In the genomic region with DNA sequence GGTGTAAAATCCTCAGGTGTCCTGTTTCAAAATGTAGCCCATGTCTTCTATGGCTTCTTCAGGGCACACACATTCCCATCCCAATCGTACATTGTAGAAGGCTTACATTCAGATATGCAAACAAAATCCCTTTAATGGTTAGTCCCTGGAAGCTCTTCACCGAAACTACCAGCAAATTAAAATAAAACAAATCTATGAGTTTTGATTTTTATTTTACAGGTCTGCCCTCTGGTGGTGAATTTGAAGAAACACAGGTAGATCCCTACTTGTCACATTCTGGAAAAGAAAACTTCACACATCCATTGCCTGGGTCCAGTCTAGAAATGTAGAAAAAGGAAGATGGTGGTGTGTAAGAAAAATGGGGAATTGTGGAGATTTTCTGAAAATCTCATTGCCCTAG, we compare ENCODE assay signal across 14 mouse cellular contexts. TPM values are rescaled to one million over a fixed set of nuclear protein-coding genes. Genes with fewer than 3 reads are reported as not detected.
DNase-seq lines count a peak whose midpoint lies in the region; ATAC-seq and TF ChIP-seq lines count a peak whose summit lies in the region.
"Had no signal": no experiment of that assay in that cellular context is flagged by ENCODE, and none has a peak within 500 bp of the region (broad histone marks: within the 10 kb centered on the region; RNA-seq: fewer than 3 reads in every experiment).

No protein-coding gene starts in this region.

- H3K4me3 ChIP-seq in heart, postnatal 0 days (ENCODE audit: low read depth, low read length) = no peak overlapping the region
- no peak overlapping the region for H3K4me3 ChIP-seq in midbrain, embryonic 14.5 days (replicated peaks; ENCODE audit: low read depth, low read length)
- H3K4me3 ChIP-seq in midbrain, embryonic 16.5 days (ENCODE audit: low read depth, low read length) = no peak overlapping the region
- H3K4me3 ChIP-seq: heart, embryonic 13.5 days; limb, embryonic 12.5 days had no signal

- H3K4me1 ChIP-seq in heart, postnatal 0 days (ENCODE audit: control insufficient read depth, insufficient read depth) = no peaks in the 10 kb centered on the region
- H3K4me1 ChIP-seq in midbrain, embryonic 14.5 days (ENCODE audit: control insufficient read depth, insufficient read depth, low read length) = no peaks in the 10 kb centered on the region
- H3K4me1 ChIP-seq in midbrain, embryonic 16.5 days (ENCODE audit: control insufficient read depth, insufficient read depth, low read length) = no peaks in the 10 kb centered on the region
- H3K4me1 ChIP-seq: heart, embryonic 13.5 days had no signal

- WGBS in heart, postnatal 0 days = 20% methylated on average over 2 of the region's 2 CpGs
- 27% methylated on average over 2 of the region's 2 CpGs for WGBS in midbrain, embryonic 14.5 days
- WGBS in midbrain, embryonic 16.5 days = 27% methylated on average over 2 of the region's 2 CpGs

- H3K4me2 ChIP-seq in heart, postnatal 0 days (ENCODE audit: low read depth, low read length) = no peak overlapping the region
- no peak overlapping the region for H3K4me2 ChIP-seq in midbrain, embryonic 14.5 days (ENCODE audit: low read length)
- no peak overlapping the region for H3K4me2 ChIP-seq in midbrain, embryonic 16.5 days (ENCODE audit: low read length)
- H3K4me2 ChIP-seq: heart, embryonic 13.5 days; limb, embryonic 12.5 days had no signal

- peak; percentile 23 for DNase-seq in heart, postnatal 0 days (ENCODE audit: low spot score)
- no peak for DNase-seq in heart, postnatal 36 days
- DNase-seq in midbrain, embryonic 14.5 days = peak; percentile 72
- DNase-seq in brain, embryonic 18.5 days (ENCODE audit: low read depth, low spot score) = peak; percentile 16
- DNase-seq in telencephalon, adult 2 months (ENCODE audit: low read depth, low spot score) = peak; percentile 27
- no peak for DNase-seq in left cerebral cortex, adult 11 months (ENCODE audit: low spot score)
- DNase-seq in thymus, postnatal 14 days = no peak
- DNase-seq: cerebellum, adult 9-11 months; kidney, postnatal 36 days; thymus, postnatal 25 days had no signal

- ATAC-seq in heart, postnatal 0 days (ENCODE audit: insufficient read depth, low read depth) = no peak
- no peak for ATAC-seq in midbrain, embryonic 14.5 days (ENCODE audit: low FRiP score, low TSS enrichment)
- ATAC-seq in midbrain, embryonic 16.5 days = no peak
- ATAC-seq: forebrain, embryonic 16.5 days had no signal

- peak; percentile 52 for TF ChIP-seq CTCF in heart, postnatal 0 days (IDR thresholded peaks at IDR 0.05; ENCODE audit: low read depth)

- TF ChIP-seq EP300 in heart, postnatal 0 days (IDR thresholded peaks at IDR 0.05; ENCODE audit: low read depth) = no peak

- H3K9ac ChIP-seq in heart, postnatal 0 days (replicated peaks; ENCODE audit: low read depth, low read length) = no peak overlapping the region
- no peak overlapping the region for H3K9ac ChIP-seq in midbrain, embryonic 14.5 days (replicated peaks; ENCODE audit: low read length)
- no peak overlapping the region for H3K9ac ChIP-seq in midbrain, embryonic 16.5 days (ENCODE audit: low read depth, low read length)
- H3K9ac ChIP-seq: heart, embryonic 13.5 days; limb, embryonic 12.5 days had no signal

- no peaks in the 10 kb centered on the region for H3K27me3 ChIP-seq in heart, postnatal 0 days (ENCODE audit: control insufficient read depth, insufficient read depth, low read length)
- H3K27me3 ChIP-seq in midbrain, embryonic 14.5 days (ENCODE audit: control insufficient read depth, insufficient read depth, low read length) = no peaks in the 10 kb centered on the region
- no peaks in the 10 kb centered on the region for H3K27me3 ChIP-seq in midbrain, embryonic 16.5 days (ENCODE audit: control insufficient read depth, insufficient read depth, low read depth, low read length)
- H3K27me3 ChIP-seq: heart, embryonic 13.5 days; limb, embryonic 12.5 days had no signal

- no peaks in the 10 kb centered on the region for H3K9me3 ChIP-seq in heart, postnatal 0 days (replicated peaks; ENCODE audit: control insufficient read depth, low read length)
- H3K9me3 ChIP-seq in midbrain, embryonic 14.5 days (ENCODE audit: control insufficient read depth, low read length) = no peaks in the 10 kb centered on the region
- H3K9me3 ChIP-seq in midbrain, embryonic 16.5 days (replicated peaks; ENCODE audit: control insufficient read depth, low read length, poor library complexity, severe bottlenecking) = no peaks in the 10 kb centered on the region
- H3K9me3 ChIP-seq: heart, embryonic 13.5 days; limb, embryonic 12.5 days had no signal

- intact Hi-C loops in heart, postnatal 36 days (cut with DNase I) = loop anchor here (2.0 to 5.0 kb wide), 2 partner anchors 82 to 200 kb away; no protein-coding TSS in a partner anchor

- H3K27ac ChIP-seq in heart, postnatal 0 days (ENCODE audit: low read depth) = no peak overlapping the region
- no peak overlapping the region for H3K27ac ChIP-seq in midbrain, embryonic 14.5 days (replicated peaks; ENCODE audit: low read depth, low read length)
- H3K27ac ChIP-seq in midbrain, embryonic 16.5 days (ENCODE audit: low read length) = no peak overlapping the region
- H3K27ac ChIP-seq: heart, embryonic 13.5 days; limb, embryonic 12.5 days had no signal

- H3K36me3 ChIP-seq in heart, postnatal 0 days (replicated peaks; ENCODE audit: control insufficient read depth, insufficient read depth, low read length) = no peaks in the 10 kb centered on the region
- no peaks in the 10 kb centered on the region for H3K36me3 ChIP-seq in midbrain, embryonic 14.5 days (ENCODE audit: control insufficient read depth, insufficient read depth, low read length)
- H3K36me3 ChIP-seq in midbrain, embryonic 16.5 days (ENCODE audit: control insufficient read depth, insufficient read depth, low read length) = no peaks in the 10 kb centered on the region
- H3K36me3 ChIP-seq: heart, embryonic 13.5 days; limb, embryonic 12.5 days had no signal

RNA-seq across cellular contexts. Expression of a gene that starts 51.5 kb away (rescaled TPM):
- total RNA-seq in heart, postnatal 0 days (2014; rRNA removed; ENCODE audit: low replicate concordance) = 43.5 and 52.9 TPM in 2 replicates
- polyA plus RNA-seq in heart, postnatal 0 days (2015; fragmentation: Nextera tagmentation; extraction: Ambion mirVana) = 25.9 and 26.7 TPM in 2 replicates
- 10 to 100 TPM; 37.3 to 43.3 TPM for total RNA-seq in heart, postnatal 36 days (2021)
- polyA plus RNA-seq in midbrain, embryonic 14.5 days (2014; fragmentation: Nextera tagmentation; extraction: Ambion mirVana) = 81.6 and 100.0 TPM in 2 replicates
- polyA plus RNA-seq in midbrain, embryonic 16.5 days (2015; fragmentation: Nextera tagmentation; extraction: Ambion mirVana) = 69.3 and 79.3 TPM in 2 replicates

Comparison
In these comparisons a context has a peak if more than half of its experiments do, and no peak if none do; other contexts are left out.
1. DNase-seq: peak in heart, postnatal 0 days (single experiment), midbrain, embryonic 14.5 days (single experiment), brain, embryonic 18.5 days (single experiment) and telencephalon, adult 2 months (single experiment); none in heart, postnatal 36 days (0 of 2), left cerebral cortex, adult 11 months (single experiment) and thymus, postnatal 14 days (single experiment).